Mouse (Mus musculus) fat pad, adult 2 months (tissue): Measurements from ENCODE around the gene Camsap3.
"Not testable (repeated sequence)": the region's sequence is repeated elsewhere in the genome, so short reads cannot be mapped to it uniquely, and the experiment has no call there.

Experiments used
- DNase-seq: peaks from one replicate; pipeline ENCODE4 v3.0.0-alpha.2; 2011; ENCODE audit warnings: low read depth, low spot score; ENCODE audit errors: extremely low read depth

The Camsap3 gene

GRCm38 (mm10) chr8:3586993-3587390 is at the start of gene Camsap3:
Camsap3 (plus strand) TSS chr8:3587293.
- DNase-seq, result no peak

DNA sequence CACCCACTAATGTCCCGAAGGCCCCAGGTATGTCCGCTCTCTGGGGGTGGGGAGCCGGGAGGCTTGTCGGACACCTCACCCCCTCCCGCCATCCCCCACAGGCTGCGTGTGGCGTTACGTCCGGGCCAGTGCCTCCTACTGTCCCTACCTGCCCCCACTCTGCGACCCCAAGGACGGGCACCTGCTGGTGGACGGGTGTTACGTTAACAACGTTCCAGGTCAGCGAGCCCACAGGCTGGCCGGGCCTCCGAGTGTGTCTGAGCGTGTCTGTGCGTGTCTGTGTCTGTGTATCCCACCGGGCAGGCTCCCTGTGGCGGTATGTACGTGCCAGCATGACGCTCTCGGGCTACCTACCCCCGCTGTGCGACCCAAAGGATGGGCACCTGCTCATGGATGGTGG is 49.4 kb upstream of the Camsap3 start:
- no peak for DNase-seq

GRCm38 (mm10) chr8:3539146-3539545 is 47.9 kb upstream of the Camsap3 start:
- no peak for DNase-seq

GRCm38 (mm10) chr8:3540076-3540475 is 47.0 kb upstream of the Camsap3 start:
- no peak for DNase-seq

DNA sequence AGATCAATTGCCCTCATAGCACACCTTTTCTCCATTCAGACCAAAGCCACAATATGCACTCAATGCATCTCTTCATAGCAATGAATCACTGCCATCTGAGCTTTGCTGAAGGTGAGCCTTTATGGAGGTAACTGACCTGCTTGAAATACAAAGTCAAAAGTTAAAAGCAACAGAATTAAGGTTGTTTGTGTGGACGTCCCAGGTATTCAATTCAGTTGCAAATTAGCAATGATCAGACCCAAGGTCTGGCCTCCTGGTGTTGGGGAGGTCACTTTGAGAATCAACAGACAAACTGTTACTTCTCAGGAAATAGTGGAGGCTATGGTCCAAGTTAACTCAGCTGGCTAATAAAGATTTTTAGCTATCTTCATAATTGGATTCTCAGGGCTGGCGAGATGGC is 40.6 kb upstream of the Camsap3 start:
- no peak for DNase-seq

GRCm38 (mm10) chr8:3552240-3552639 is 34.9 kb upstream of the Camsap3 start:
- no peak for DNase-seq

- no peak for DNase-seq
Measured at GRCm38 (mm10) chr8:3556114-3556513, 31.0 kb upstream of the Camsap3 start.

- no peak for DNase-seq
Measured at GRCm38 (mm10) chr8:3567641-3568371, 19.3 kb upstream of the Camsap3 start, which contains the start of gene C330021F23Rik. C330021F23Rik (plus strand) TSS chr8:3567990.

DNA sequence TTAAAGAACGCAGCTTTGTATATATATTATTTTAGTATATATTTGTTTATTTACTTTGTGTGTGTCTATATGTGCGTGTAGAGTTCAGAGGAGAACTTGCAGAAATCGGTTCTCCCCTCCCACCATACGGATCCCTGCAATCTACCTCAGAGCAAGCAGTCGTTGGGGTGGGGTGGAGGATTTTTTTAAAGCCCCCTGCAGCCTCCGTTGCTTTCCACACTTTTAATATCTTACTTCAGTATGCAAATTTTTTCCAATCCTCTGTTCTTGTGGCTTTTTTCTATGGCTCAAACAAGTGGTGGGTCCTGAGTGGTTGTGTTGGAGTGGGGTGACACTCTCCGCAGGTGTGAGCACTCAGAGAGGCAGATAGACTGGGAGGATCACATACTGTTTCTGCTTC is 18.7 kb upstream of the Camsap3 start:
- DNase-seq, result no peak

DNA sequence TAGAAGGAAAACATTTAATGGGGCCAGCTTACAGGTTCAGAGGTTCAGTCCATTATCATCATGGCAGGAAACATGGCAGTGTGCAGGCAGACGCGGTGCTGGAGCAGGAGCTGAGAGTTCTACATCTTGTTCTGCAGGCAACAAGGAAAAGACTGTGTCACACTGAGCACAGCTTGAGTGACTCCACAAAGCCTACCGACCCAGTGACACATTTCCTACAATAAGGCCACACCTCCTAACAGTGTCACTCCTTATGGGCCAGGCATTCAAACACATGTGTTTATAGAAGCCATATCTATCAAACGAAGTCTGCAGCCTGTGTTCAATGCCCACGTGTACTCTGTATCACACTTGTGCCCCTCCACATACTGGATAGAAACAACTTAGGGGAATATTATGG is 17.3 kb upstream of the Camsap3 start:
- no peak for DNase-seq

DNA sequence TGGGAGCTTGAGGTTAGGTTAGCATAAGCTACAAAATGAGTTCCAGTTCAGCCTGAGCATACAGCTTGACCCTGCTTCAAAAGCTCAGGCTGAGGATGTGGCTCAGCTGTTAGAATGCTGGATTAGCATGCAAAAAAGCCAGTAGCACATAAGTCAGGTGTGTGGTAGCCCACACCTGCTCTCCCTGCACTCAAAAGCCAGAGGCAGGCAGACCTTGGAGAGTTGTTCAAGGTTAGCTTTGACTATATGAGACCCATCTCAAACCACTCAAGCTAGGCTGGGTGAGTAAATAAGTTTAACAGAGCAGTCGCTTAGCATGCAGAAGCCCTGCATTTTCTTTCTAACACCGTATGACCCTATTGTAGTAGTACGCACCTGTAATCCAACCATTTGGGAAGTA is 12.5 kb upstream of the Camsap3 start:
- DNase-seq, result no peak

DNA sequence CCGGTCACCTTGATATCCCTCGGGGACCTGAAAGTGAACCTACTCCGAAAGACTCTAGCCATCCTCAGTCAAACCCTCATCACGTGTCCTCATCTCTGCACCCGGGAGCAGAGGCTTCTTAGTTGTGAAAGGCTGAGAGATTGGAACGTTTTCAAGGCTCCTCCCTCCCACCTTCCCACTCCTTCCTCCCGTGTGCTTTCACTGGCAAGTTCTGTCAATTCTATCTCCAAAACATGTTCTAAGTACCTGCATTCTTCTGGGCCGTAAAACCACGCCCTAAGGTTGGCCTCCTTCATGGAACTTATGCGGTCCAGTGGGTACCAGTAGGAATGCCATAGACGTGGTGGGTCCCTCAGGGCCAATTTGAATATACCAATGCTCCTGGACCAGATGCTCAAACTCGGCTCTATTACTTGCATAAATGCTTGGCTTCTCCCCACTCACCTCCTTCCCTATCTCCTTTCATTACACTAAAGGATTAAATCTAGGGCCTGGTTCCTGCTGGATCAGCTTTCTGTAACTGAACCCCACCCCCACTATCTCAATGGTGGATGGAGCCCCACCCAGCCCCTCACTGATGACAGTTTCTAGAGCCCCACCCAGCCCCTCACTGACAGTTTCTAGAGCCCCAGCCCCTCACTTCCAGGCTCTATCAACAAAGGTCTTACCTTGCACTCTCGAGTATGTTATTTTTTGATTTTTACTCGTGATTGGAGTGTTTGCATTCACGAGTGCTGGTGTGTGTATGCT is 10.7 kb upstream of the Camsap3 start:
- DNase-seq, result no peak

GRCm38 (mm10) chr8:3579390-3580364 is 7.4 kb upstream of the Camsap3 start:
- DNase-seq, result no peak

DNA sequence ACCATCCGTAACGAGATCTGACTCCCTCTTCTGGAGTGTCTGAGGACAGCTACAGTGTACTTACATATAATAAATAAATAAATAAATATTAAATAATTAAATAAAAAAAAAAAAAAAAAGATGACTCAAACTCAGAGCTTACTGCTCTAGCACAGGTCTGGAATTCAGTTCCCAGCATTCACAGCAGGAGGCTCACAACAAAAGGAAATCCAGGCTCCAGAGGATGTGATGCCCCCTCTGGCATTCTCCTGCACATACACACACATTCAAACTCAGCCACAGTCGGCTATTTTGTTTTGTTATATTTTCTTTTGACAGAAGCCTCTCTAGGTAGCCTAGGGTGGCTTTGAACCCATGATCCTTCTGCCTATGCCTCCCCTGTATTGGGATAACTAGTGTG is 5.1 kb upstream of the Camsap3 start:
- DNase-seq, result not testable (repeated sequence)

DNA sequence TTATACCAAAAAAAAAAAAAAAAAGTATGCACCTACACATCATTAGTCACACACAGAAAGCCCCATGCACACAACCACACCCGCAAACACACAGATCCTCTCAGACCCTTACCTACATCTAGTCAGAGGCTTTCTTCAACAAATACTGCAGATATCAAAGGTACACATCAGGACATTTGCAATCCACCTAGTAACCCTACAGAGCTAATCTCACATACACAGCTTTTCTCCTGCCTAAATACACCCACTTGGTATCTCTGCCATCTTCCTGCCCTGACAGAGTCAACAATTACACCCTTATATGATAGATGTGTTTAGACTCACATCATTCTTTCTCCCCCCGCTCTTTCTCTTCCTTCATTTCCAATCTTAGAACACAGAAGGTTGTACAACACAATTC is 641 bp upstream of the Camsap3 start:
- no peak for DNase-seq

DNA sequence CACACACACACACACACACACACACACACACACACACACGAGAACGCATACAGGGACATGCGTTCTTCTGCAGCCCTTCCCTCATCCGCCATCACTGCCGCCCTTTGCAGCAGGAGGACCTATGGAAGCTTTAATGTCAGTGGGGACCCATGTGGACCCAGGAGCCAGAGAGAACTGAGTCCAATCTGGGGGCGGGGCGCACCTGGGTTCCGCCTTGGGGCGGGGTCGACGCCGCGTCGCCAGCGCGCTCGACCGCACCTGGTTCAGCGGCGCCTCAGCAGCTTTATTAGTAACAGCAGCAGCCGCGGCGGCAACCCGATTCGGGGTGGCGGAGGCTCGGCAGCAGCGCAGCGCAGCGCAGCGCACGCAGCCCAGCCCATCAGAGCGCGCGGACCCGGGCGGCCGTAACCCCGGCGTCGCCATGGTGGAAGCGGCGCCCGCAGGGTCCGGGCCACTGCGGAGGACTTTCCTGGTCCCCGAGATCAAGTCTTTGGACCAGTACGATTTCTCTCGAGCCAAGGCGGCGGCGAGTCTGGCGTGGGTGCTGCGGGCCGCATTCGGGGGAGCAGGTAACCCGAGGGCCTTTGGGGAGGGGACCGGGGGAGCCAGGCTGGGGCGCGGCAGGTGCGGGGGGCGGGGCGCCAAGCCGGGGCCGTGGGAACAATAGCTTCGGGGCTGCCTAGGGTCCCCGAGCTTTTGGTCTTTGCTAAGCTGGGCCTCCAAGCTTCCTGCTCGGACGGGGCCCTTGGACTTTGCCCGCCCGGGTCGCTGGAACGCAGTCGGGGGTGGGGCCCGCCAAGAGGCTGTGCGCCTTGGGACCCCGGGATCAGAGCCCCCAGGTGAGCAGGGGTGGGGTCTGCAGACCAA is 531 bp downstream of the Camsap3 start:
- no peak for DNase-seq

DNA sequence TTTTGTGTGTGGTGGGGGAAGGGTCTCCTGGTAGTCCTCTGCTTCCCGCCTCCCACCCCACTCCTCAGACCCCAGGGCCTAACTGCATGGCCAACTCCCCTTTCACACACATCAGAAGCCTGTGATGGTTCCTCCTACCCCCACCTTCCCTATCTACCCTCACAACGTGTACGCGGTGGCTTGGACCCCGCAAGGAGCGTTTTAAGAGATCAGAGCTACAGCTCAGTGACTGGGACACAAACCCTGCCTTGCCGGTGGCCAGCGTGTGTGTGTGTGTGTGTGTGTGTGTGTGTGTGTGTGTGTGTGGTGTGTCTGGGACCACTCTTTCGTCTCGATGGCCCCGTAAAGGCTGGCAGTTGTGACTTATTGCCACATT is 1.2 kb downstream of the Camsap3 start:
- DNase-seq, result no peak

- no peak for DNase-seq
Measured at GRCm38 (mm10) chr8:3593470-3593869, 6.4 kb downstream of the Camsap3 start.

DNA sequence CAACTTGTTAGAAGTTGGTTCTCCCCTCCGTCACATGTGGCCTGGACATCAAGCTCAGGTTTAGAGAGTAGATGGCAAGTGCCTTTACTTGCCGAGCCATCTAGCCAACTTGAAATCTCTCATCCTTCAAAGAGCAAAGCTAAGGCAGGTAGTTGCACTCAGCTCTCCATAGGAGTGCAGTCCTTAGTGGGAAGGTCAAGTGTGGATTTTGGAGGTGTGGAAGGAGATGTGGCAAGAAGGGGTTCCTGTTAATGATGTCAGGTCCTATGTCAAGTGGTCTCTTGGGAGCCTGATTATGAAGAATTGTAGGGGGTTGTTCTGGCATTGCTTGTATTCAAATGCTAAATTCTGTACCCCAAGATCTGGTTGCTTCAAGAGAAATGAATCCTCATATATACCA is 7.4 kb downstream of the Camsap3 start:
- DNase-seq, result no peak

- DNase-seq, result no peak
Measured at GRCm38 (mm10) chr8:3598054-3598453, 11.0 kb downstream of the Camsap3 start.
